Mouse (Mus musculus) urinary bladder, postnatal 4 days (tissue): ENCODE data around the gene Zfp37.
A peak's percentile ranks its signal among the peaks of the same experiment; 100 is the strongest.
"Not testable (repeated sequence)": the region's sequence is repeated elsewhere in the genome, so short reads cannot be mapped to it uniquely, and the experiment has no call there.

ENCODE experiments used
- DNase-seq, 2 experiments: peaks; one replicate each; pipeline ENCODE4 v3.0.0; 2021 to 2022; ENCODE audit warnings: low spot score in 2 of 2

Gene Zfp37

DNA sequence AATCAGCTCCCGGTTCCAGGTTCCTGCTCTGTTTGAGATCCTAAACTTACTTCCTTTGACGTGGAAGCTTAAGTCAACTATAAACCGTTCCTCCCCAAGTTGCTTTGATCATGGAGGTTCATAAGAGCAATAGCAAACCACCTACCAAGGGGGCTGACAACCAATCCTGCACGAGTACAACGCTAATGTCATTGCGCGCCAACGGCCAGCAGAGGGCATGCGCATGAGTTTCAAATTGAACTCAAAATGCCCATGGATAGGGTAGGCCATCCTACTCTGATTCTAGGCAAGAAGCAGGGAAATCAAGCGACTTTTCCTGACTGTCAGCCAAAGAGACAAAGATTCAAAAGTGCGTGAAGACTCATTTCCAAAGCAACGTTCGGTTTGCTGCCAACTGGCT lies at the start of gene Zfp37:
TSS of gene Zfp37 (minus strand) at position 279 of the 400 bp plus-strand sequence.
- no peak for DNase-seq

DNA sequence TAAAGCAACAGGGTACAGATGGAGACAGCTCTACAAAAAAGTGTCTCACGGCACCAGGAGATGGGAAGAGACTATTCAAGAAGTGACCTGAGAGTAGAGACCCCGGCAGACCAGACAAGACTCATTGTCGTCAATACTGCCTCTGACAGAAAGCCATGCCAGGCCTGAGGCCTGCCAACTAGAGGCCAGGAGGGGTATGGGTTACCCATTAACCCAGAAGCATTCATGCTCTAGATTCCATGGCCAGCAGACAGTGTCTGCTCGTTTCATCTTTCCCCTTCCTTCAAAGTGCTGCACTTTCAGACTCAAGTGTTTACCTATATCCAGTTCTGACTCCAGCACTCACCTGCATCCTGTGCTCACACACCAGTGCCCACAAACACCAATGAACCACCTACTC lies 47.2 kb upstream of the Zfp37 start:
- DNase-seq, result peak; percentile 3 to 35

DNA sequence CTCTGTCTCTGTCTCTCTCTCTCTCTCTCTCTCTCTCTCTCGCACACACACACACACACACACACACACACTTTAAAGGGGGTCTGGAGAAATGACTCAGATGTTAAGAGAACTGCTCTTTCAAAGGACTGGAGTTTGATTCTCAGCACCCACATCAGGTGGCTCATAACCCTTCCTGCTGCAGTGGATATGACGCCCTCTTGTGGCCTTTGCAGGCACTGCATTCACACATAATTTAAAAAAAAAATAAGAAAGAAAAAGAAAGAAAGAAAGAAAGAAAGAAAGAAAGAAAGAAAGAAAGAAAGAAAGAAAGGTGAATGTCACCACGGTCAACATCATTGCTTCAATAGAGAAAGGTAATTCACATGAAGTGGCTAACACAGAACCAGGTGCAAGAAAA lies 46.4 kb upstream of the Zfp37 start:
- peak; percentile 5 to 41 for DNase-seq

DNA sequence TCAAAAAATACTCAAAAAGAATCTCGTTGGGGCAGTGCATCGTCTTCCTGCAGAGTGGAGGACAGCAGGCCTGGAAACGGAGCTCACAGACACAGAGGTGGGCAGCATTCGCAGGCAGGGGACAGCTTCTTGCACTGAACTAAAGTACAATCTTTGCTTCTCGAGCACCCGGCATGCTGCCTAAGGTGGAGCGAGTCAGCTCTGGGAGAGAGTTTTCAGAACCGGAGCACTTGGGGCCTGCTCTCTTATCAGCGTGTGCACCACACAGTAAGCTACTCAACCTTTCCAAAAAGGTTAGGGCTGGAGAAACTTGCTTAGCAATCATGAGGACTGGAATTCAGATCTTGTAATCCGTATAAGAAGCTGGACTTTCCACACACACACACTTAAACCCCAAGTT lies 45.8 kb upstream of the Zfp37 start:
- peak in 1 of 2 experiments; percentile 38 for DNase-seq

DNA sequence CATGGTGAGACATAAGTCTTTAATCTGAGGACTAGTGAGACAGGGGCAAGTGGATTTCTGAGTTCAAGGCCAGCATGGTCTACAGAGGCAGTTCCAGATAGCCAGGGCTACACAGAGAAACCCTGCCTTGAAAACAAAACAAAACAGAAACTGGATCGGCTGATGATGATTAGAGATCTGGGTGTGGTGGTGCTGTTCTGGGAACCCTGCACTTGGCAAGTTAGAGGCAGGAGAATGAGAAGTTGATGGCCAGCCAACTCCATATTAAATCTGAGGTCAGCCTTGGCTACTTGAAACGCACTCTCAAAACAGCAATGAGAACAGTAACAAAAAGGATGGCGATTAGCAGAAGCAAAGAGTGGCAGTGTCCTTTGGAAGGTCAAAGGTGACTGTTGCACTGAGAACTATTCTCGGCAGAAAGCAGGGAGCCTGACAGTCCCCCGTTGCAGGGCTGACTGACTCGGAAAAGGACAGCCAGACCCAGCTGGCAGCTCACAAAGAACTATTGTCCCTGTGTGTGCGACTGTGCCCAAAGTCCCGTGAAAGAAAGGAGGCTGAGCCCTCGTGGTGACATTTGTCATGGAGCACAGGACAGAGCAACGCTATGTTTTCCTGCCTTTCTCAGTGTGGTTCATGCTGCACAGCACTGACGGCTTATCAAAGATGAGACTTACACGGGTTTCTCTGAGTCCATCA lies 44.1 kb upstream of the Zfp37 start:
- DNase-seq, result peak; percentile 18 to 45

DNA sequence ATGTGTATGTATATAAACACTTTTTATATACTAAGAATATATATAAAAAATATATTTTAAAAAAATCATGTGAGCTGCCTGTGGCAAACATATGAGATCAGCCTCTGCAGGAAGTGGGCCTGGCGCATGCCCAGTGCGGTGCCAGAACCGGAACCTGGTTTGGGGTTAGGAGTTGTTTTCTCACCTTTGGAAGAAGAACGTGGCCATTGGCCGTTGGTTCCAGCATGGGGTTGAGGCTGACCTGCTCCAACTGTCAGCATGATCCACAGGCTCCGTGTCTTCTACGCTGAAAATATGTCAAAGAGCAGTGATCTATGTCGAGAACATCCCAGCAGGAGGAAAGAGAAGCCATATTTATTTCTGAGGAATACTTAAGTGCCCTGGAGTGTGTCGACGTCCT lies 43.1 kb upstream of the Zfp37 start:
- DNase-seq, result peak in 1 of 2 experiments; percentile 57

DNA sequence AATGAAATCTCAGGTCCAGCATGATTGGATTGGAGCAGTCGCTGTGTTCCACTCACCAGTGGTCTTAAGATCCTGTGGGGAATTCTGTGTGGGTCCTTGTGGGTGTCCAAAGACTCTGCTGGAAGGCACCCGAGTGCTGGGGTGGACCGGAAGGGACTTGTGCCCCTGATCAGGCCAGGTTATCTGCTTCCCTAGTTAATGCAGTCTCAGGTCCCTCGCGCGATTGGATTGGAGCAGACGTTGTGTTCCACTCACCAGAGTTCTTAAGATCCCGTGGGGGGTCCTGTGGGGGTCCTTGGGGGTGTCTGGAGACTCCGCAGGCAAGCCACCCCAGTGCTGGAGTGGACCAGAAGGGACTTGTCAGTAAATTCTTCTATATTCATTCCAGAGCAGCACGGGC lies 41.8 kb upstream of the Zfp37 start:
- peak; percentile 13 to 54 for DNase-seq

DNA sequence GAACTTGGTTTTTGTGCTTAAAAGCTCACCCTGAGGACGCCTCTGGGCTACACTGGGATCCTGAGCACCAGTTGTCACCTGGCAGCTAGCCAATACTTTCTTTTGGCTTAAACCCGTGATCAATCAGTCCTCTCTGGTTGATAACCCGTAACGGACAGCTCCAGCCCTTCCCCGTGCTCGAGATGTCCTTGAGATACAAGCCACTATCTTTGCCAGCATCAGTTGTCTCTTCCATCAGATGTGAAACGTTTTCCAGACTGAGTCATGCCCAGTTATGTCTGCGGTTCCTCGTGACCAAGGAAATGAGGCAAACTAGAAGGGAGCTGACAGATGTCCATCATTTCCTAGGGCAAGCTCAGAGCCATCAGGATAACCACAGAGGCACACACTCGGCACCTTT lies 36.3 kb upstream of the Zfp37 start:
- peak in 1 of 2 experiments; percentile 36 for DNase-seq

DNA sequence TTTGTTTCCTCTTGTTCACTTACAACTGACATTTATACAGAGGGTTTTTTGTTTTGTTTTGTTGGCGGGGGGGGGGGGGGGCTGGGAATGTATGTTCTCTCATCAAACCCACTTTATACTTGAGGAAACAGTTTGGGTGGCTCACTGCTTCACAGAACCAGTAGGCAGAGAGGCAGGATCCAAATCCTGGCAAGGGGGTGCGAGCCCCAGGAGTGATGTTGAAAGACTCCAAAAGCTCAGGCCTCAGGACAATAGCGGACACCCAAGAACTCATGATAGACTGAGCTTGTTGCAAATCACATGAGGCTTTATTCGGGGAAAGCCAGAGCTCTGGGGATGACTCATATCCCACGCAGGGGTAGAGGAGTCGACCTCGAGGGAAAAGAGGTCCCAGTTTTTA lies 35.2 kb upstream of the Zfp37 start:
- DNase-seq, result not testable (repeated sequence)

DNA sequence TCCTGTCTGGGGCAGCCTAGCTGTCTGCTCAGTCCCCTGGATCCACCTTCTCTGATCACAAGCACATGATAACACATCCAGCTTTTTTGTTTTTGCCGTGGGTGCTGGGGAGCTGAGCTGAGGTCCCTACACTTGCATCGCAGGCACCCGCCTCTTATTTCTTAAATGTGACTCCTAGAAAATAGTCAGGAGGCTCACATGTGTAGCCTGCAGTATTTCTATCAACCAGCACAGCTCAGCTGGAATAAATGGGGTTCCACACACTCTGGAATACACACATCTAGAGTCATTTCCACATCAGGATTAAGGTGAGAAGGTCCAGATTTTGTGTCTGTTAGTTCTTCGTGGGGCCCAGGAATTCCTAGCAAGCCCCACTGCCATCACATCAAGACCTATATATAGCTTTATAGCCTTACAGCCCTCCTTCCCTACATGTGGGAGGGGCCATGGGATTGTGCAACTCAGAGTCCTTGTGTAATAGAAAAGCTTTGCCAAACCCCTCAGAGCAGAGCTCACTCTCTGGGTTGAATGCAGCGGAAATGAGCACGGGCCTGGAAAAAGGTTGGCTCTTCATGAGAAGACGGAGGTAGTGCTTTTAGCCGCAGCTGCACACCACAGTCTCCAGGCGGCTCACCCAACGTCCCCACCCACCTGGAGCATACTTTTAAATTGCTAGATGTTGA lies 34.4 kb upstream of the Zfp37 start:
- peak in 1 of 2 experiments; percentile 19 for DNase-seq

DNA sequence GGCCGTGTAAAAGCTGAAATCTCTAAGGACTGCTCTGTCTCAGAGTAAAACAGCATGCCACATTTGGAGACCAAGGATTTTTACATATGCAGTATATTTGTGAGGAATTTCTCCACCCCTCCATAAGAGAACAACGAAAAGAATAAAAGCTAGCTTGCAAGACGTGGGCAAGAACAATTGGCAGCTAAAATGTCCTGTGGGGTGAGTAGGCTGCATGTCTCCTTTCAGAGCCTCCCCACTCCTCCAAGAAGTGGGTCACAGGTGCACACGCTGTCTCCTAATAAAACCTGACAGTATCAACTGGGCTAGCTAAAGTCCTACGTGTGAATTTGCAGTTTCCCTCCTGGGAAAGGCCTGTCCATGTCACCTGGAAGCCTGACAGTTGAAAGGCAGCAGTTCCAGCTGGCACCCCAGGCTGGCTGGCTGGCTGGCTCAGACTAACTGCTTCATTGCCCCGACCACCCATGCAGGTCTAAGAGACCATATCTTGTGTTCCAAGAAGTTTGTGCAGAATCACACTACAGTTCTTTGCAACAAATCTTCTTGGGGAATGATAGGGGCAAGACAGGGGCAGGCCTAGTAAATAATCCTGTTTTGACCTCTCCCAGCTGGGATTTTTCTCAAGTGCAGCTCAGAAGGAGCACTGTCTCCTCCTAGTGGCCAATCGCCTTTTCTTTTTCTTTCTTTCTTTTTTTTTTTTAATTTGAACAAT lies 32.4 kb upstream of the Zfp37 start:
- DNase-seq, result peak in 1 of 2 experiments; percentile 30

DNA sequence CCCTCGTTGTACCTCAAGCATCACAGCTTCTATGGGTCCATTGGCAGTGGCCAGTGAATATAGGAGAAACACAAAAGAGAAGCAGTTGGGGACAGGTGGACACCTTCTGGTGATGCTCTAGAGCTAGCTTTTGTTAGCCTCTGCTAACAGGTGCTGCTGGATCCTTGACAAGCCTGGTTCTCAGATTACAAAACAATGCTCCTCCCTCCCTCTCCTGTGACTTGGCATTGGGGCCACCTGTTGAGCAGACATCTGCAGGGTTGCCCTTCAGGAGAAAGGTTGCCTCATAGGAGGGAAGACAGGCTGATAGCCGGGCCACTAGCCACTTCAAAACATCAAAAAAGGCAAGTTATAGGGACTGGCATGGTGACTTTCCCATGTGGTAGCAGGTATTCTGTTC lies 31.4 kb upstream of the Zfp37 start, which contains the start of gene Slc31a2:
TSS of gene Slc31a2 (plus strand) at position 287 of the 400 bp plus-strand sequence.
- DNase-seq, result peak in 1 of 2 experiments; percentile 19

DNA sequence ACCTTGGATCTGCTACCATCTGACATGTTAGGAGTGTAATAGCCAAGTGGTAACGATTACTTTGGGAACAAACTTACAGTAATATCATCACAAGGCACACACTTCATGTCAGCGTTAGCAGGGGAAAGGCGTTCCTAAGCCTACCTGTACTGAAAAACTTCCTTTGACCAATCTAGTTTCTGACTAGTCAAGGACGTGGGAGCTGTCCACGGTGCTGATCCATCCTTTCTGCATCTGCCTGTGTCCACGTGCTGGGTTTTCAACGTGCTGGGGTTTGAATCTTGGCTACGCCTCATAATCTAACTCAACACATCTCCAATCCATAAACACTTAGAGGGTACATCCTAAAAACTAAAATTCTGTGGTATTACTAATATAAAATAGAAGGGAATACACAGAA lies 26.1 kb upstream of the Zfp37 start:
- no peak for DNase-seq

DNA sequence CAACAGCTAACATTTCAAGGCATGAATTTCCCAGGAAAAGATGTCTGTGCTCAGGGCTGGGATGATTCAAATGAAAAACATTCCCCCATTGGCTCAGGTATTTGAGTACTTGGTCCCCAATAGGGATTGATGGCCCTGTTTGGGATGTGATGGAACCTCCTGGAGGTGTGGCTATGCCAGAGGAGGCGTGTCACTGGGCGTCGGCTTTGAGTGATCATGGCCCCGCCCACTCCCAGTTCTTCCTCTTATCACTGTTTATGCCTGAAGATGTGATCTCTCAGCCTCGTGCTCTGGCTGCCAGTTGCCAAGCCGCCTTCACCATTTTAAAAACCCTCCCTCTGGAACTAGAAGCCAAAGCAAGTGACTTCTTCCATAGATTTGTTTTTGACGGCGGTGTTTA lies 23.7 kb upstream of the Zfp37 start:
- DNase-seq, result no peak

DNA sequence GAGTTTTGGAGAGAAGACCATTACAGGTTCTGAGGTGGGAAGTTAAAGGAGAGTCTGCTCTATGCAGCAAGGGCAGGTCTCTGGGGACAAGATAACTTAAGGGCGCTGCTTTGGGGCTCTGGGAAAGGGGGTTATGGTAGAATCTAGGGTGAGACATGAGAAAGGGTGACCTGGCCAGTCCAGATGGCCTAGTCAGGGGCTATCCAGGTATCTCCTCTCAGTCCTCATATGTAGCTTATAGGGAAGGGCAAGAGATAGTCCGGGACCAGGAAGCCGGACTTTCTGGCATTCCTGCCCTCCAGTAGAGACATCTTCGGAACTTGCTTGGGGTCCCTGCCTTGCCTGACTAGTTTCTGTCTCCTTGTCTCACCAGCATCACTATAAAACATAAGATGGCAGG lies 20.9 kb upstream of the Zfp37 start:
- no peak for DNase-seq

DNA sequence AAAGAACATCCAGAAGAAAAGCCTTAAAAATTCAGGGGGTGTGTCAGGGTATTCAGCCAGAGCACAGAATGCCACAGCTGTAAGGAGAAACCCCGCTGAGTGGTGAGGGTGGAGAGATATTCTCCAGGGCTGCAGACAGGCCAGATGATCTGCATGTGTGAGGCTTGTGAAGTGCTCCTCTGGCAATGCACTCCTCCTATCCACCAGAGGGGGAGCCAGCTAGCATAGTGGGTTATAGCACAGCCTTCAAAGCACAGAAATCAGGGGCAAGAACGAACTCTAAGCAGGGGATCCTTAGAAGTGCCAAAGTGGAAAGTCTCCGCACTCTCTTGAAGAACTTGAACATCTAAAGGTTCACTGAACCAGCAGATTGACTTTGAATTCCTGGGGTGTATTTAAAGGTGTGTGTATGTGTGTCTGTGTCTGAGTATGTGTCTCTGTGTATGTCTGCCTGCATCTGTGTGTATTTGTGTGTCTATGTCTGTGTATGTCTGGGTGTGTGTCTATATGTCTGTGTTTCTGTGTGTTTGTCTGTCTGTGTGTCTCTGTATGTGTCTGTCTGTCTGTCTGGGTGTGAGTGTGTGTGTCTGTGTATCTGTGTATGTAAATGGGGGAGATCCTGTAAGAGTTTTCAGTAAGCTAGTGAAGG lies 20.2 kb upstream of the Zfp37 start:
- no peak for DNase-seq

DNA sequence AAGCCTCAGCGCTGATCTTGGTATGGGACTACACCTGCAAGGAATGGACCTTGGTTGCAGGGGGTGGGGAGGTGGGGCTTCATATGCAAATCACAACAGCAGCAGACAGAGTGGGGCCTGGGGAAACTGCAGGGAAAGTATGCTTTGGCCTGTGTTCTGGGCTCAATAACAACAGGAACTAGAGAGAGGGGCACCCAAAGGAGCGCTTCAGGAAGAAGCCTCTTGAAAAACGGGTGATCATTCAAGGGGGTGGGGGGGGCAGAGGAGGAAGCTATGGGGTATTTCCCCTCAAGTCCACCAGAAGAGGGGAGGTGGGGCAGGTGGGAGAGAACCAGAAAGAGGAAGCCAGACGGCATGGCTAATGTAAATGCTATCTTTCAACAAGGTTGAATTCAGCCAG lies 17.5 kb upstream of the Zfp37 start:
- no peak for DNase-seq

DNA sequence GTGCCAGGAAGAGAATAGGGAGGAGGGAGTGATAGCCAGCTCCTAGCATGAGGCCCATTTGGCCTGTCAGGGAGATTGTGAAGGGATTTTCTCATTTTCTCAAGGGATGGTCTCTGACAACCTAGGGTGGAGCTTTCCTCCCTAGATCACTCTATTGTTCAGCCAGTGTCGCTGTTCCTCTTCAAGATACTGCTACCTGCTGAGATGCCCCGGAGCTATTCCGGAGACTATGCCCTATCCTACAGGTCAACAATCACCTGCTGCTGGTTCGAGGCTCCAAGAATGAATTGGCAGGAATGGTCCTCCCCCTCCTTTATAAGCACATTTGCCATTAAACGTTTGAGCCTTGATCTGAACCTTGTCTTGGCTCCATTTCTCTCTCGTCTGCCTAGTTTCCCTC lies 9.7 kb upstream of the Zfp37 start:
- DNase-seq, result no peak

DNA sequence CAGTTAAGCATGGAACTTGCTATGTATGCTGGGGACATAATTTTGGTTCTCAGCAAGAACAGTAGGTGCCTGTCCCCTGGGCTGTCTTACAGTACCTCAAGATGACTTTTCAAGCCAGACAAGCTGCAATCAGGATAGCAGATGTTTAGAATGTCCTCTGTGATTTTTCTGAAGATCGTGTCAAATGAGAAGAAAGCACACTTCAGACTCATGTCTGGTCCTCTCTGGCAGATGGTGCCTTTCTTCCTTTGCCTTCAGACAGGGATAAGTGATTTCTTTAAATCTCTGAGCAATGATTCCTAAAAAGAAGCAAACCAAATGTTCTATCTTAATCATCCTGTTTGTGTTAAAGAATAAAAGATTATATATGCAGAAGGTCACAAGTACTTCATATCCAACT lies 694 bp downstream of the Zfp37 start:
- no peak for DNase-seq

DNA sequence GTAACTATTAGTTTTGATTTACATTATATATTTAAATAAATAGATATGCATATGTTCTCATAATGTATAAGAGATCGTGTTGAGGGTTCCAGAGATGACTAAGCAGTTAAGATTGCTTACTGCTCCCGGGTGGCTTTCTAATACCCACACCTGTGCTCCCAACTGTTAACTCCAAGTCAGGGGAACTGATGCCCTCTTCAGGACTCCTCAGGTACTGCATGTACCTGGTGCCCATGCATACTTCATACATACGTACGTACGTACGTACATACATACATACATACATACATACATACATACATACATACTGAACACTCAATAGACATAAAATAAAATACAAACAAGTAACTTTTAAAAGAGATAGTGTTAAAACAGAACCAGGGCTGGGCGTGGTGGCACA lies 1.4 kb downstream of the Zfp37 start:
- DNase-seq, result no peak

DNA sequence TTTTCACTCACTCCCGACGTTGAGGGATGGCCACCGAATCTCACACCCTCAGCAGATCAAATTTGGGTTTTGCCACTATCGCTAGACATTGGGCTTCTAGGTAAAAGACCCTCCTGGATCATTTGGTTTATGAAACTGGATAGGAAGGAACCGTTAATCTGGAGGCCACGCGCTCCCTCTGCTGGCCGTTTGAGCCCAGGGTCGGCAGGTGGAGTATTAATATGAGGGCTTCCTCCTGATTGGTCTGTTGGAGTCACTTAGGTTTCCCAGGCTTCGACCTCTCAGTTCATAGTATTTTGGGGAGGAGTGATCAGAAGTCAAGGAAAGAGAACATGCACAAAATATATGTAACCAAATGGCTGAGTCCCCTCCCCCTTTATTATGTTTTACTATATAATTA lies 2.5 kb downstream of the Zfp37 start:
- no peak for DNase-seq

DNA sequence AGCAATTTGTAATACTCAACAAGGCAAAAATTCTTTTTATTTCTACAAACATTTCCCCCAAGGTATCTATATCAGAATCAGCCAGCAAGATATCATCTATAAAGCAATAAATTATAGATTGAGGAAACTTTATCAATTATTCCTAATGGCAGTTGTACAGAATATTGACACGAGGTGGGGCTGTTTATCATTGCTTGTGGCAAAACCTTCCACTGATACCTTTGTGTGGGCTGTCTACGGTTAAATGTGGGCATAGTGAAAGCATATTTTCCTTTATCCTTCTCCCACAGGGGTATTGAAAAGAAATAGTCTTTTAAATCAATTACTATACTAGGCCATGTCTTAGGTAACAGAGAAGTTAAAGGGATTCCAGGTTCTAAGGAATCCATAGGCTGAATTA lies 17.4 kb downstream of the Zfp37 start:
- DNase-seq, result no peak
